Mouse (Mus musculus) mesoderm, embryonic 11.5 days (tissue): ENCODE measurements around the gene Sox15.

Experiments used
- DNase-seq: peaks from one replicate; pipeline ENCODE4 v3.0.0-alpha.2; 2012; ENCODE audit warnings: low read depth, low spot score

The Sox15 gene

GRCm38 (mm10) chr11:69633128-69633866 is 21.8 kb upstream of the Sox15 start:
- peak; percentile 44 for DNase-seq

DNA sequence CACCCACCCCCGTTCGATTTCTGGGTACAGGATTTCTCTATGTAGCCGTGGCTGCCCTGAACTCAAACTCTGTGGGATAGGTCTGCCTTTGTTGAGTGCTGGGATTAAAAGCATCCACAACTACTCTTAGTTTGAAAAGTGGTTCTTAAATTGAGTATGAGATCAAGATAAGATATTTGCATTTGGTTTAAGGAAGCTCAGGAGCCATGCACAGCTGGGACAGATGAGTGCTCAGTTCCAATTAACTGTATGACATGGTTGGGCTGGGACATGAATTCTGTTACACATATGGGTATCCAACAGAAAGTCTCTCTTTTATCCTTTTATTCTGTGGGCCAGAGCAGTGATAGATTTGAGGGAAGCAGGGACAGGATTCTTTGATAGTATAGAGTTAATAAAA is 19.6 kb upstream of the Sox15 start:
- DNase-seq = no peak

DNA sequence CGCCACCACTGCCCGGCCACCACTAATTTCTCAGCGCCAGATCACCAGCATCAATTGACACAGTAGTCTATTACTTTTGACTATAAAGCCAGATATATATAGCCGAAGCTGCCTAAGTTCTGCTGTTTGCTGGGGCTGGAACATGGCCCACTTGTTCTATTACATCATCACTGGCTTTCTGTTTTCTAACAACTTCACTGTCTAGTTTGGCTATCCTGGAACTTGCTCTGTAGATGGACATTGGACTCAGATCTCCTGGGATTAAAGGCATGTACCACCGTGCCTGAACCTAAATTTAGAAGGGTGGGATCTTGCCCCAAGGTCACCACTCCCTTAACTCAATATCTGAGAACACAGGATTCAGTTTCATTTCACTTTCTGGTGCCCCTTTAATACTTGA is 9.3 kb upstream of the Sox15 start:
- DNase-seq = no peak

DNA sequence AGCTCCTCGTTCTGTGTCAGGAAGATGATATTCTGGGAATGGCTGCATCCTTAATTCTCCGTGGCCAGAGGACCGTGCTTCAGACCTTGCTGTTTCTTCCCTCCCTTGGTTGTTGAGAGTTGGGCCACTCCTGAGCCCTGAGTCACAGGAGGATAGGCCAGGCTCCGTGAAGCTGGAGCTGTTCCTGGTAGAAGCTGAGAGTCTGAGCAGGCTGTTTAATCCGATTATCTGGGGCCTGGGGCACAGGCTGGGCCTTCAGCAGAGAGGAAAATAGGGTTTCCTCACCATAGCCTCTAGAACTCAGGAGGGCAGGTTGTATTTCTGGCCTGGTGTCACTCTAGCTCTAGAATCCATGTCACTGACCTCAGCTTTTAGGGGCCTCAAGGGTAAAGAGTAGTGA is 1.7 kb upstream of the Sox15 start:
- no peak for DNase-seq

DNA sequence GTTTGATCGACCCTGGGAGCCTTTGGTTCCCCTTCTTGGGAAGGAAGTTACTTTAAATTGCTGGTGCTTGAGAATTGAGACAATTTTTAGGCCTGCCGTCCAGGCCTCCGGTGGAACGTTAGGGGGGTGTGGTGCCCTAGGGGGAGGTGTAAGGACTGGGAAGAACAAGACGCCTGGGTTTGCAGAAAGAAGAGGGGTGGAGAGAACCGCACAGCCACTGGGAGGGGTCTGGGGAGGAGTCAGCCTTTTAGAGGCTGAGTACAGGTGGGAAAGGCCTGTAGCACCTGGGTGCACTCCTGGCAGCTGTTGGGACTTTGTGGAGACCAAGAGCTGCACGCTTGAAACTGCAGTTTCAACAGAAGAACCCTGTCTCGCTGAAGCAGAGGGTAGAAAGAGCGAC is 354 bp upstream of the Sox15 start:
- no peak for DNase-seq

GRCm38 (mm10) chr11:69656065-69656455 is 946 bp downstream of the Sox15 start:
- no peak for DNase-seq

- peak; percentile 77 for DNase-seq
These were observed 1.7 kb downstream of the Sox15 start for GRCm38 (mm10) chr11:69656617-69657461.

- DNase-seq = no peak
These were observed 2.4 kb downstream of the Sox15 start for GRCm38 (mm10) chr11:69657462-69657881.

DNA sequence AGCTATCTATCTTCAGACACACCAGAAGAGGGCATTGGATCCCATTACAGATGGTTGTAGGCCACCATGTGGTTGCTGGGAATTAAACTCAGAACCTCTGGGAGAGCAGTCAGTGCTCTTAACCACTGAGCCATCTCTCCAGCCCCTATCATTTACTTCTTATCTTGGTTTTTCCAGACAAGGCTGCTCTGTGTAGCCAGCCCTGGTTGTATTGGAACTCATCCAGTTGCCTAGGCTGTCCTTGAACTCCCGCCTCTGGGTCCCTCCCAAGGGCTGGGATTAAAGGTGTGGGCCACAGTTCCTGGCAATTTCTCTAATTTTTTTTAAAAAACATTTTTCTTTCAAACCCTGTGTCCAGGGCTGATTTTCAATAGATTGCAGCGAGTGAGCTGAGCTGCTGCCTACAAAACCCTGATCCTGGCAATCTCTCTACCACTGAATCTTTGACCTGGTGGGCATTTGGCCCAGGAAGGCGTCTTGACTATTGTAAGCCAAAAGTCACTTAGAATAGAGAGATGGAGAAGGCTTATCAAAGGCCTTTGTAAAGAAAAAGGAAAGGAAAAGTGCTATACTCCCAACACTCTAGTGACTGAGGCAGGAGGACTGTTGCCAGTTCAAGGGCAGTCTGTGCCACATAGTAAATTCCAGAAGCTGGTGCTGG is 6.2 kb downstream of the Sox15 start:
- no peak for DNase-seq

DNA sequence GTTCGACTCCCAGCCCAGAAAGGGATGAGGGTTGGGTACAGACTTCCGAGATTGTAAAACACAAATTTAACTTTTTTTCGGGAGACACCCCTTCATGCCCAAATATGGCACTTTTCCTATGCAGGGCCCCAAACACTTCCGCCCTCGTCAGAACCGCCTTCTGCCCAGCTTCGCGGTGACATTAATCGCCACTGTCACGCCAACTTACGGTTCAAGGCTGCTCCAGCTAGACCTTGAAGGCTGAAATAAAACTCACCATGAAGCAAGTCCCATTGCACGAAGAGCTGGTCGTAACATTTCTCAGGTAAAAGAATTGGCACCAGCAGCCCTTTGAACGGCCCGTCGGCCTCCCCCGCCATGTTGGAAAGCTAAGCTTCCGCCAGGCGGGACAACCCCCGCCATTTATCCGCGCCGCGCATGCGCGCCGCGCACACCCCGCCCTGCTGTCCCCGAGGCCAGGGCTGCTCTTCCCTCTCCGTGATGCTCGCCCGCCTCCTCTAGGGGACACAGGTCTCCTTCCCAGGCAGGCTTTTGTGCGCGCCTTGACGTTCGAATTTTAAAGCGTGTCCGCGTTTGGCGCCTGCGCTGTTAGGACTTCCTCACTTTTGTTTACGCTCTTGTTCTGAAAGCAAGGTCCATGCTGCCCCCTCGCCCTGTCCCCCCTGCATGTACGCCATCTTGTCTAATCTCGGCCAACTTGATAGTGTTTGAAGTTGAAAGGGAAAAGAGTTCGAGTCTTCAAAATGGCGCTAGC is 7.3 kb downstream of the Sox15 start, which contains the start of gene Mpdu1:
Gene Mpdu1, minus strand, starts transcription at position 430 of the 754 bp plus-strand sequence.
- DNase-seq = peak; percentile 99

DNA sequence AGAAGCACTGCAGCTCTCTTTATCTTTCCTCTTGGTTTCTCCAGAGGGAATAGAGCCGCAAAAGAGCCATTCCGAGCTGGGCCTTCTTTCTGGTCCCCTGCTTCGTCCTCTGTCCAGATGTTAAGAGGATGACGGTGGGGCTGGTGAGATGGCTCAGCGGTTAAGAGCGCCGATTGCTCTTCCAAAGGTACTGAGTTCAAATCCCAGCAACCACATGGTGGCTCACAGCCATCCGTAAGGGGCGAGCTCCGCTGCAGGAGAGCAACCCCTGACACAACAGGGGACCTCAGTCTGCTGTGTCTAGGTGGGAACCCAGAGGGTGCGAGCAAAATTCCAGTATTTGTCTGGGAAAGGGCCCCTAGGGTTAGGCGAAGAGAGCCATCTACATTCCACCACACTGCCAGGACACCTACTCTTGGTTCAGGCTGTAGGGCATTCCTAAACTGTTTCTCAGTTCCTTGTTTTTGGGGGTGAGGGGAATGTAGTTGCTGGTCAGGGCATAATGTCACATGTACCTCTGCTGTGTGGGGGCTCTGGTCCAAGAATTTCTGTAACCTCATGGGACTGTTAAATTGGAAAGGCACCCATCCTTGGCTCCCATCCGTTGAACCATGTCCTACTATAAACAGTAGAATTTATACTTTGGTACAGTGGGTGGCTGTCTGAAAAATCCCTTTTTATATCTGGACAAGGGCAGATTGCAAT is 8.0 kb downstream of the Sox15 start:
- DNase-seq = no peak

DNA sequence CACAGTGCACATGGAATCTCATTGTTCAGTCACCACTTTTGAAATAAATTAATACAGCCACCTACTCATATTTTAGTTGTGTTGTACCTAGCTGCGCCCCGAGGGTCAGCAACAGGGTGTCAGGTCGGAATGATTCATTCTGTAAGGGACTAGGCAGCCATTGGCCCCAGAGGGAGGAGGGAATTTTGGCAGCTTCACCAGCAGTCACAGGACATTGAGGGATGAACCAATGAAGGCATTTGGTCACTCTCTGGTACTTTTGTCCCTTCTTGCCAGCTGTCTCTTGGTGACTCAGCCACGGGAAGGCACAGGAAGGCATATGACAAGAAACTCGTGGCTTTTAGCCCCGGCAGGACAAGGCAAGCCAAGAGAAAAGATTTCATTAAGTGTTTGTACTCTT is 8.7 kb downstream of the Sox15 start:
- no peak for DNase-seq

GRCm38 (mm10) chr11:69664841-69665240 is 9.7 kb downstream of the Sox15 start:
- no peak for DNase-seq

DNA sequence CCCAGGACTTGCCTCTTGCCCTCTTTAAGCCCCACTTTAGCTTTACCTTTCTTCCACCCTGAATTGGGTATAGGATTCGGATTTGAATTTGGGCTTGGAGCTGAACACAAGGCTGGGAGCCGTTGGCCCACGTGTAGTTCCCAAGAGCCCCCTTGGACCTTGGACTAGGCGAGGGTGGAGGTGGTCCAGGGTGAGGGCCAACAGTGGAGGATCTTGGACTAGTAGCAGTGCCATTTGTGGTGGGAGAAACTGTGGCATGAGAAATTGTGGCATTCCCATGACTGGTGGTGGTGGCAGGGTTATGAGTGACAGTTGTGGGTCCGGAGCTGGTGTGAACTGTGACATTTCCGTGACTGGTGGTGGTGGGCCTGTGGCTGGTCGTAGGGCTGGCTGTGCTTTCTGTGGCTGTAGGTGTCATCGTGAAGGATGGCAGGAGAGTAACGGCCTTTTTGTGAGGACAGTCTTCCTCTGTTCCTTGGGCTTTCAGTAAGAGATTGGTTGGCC is 10.4 kb downstream of the Sox15 start:
- DNase-seq = no peak

- DNase-seq = no peak
These were observed 11.0 kb downstream of the Sox15 start, which contains the start of gene Cd68 for GRCm38 (mm10) chr11:69665961-69666664. Gene Cd68, minus strand, starts transcription at chr11:69666153.

GRCm38 (mm10) chr11:69666665-69667005 is 11.5 kb downstream of the Sox15 start:
- no peak for DNase-seq

DNA sequence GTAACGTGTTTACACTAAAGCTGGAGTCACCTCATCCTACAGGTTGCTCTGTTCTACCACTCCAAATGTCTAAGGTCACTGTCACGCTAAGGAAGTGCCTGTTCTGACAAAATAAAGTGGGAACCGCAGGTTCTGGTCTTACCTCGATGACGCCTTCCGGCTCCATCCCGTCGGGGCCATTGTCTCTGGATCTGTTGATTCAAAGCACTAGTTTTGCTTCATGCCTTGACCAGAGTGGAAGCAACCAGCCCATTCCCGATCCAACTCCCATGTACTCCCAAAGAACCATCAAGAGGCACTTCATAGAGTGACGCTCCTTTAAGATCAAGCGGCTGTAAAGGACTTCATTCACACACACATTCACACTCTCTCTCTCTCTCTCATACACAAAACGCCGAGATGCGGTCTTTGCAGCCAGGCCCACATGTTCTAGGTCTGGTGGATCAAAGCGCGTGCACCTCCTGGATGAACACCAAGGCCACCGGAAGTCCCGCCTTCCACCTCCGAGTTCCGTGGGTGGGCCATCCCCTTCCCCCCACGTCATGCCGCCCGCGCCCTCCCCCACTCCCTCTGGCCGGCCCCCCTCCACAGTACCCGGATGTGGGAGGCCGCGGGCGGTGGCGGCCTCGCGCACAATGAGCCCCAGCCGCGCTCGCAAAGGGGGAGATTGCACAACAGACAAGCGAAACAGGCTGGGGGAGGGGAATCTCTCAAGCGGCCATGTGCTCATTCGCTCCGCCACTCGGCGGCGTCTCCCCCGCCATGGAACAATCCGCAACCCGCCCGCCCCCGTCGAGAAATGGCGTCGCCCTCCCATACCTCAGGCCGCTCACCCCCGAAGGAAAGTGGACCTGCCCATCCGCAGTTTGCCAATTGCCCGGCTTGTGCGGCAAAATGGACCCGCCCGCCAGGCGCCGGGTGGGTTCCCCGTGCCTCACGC is 15.9 kb downstream of the Sox15 start:
- DNase-seq = peak; percentile 96

- no peak for DNase-seq
These were observed 16.6 kb downstream of the Sox15 start for GRCm38 (mm10) chr11:69671726-69672124.

- DNase-seq = peak; percentile 100
These were observed 17.1 kb downstream of the Sox15 start, which contains the start of gene Eif4a1 for GRCm38 (mm10) chr11:69672211-69672706. Gene Eif4a1, minus strand, starts transcription at chr11:69672423.
